Mouse (Mus musculus) thymus, postnatal 10 days (tissue): ENCODE results near the gene Bicdl1.

ENCODE experiments used
- DNase-seq, 2 experiments: peaks; one replicate each; pipeline ENCODE4 v3.0.0; 2021; ENCODE audit warnings: low spot score in 2 of 2

Bicdl1 gene

GRCm38 (mm10) chr5:115626237-115626886 is 105.1 kb downstream of the Bicdl1 start:
- DNase-seq = no peak

GRCm38 (mm10) chr5:115623694-115624440 is 107.6 kb downstream of the Bicdl1 start:
- DNase-seq = no peak

- no peak for DNase-seq
These were observed 108.7 kb downstream of the Bicdl1 start for GRCm38 (mm10) chr5:115622686-115623085.

- DNase-seq = no peak
These were observed 111.7 kb downstream of the Bicdl1 start for GRCm38 (mm10) chr5:115619690-115620089.

GRCm38 (mm10) chr5:115614948-115615347 is 116.5 kb downstream of the Bicdl1 start:
- peak; percentile 18 to 74 for DNase-seq

- no peak for DNase-seq
These were observed 118.1 kb downstream of the Bicdl1 start for GRCm38 (mm10) chr5:115613332-115613731.

GRCm38 (mm10) chr5:115611566-115611965 is 119.9 kb downstream of the Bicdl1 start:
- no peak for DNase-seq

GRCm38 (mm10) chr5:115603561-115603960 is 127.9 kb downstream of the Bicdl1 start:
- DNase-seq = no peak
